Mouse (Mus musculus) B cell, adult (primary cell): ENCODE measurements around the gene Actr3. TPM values are rescaled to one million over a fixed set of nuclear protein-coding genes. Genes with fewer than 3 reads are reported as not detected.

ENCODE experiments used
- total RNA-seq: library from RNA; stranded (reverse); gene quantifications from 4 replicates; pipeline ENCODE4 v1.2.4, GENCODE M21; 2023; ENCODE audit not compliant: inconsistent age

Gene Actr3
- 665 to 740 TPM (median 682 TPM) in 4 replicates for total RNA-seq

DNA sequence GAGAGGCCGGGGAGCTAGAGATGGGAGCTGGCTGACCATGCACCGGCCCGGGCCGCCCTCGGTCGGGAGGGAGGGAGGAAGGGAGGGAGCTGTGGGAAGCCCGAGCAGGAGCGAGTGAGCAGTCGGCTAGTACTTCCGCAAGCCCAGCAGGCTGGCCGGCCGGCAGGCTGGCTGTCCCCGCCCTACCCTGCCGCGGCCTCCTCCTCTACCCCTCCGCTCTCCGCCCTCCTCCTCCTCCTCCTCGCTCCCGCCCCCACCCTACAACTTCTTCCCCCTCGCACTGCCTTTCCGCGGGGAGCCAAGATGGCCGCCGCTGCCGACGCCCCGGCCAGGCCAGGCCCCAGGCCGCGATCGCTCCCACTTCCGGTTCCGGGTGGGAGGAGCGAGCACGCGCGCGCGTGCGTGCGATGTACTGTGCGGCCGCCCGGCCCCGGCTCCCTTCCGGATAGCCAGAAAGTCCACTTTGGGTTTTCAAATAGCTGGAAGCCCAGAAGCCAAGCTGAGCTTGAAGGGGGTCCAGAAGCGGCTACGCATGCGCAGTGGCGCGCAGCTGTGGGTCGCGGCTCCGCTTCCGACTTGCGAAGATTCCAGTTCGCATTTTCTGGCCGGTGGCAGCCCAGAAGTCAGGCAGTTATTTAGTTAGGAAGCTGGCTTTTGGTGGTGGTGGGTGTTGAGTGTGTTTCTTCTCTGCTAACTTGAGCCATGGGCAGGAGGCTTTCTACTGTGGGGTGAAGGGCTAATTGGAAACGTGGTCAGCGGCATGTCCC lies at the start of gene Actr3:
Gene Actr3 (minus strand): TSS at position 359 of the 767 bp plus-strand sequence.

Other genes starting within 250 kb of the Actr3 start
- gene Slc35f5, start 124.9 kb upstream of the Actr3 start, total RNA-seq, result 2.0 to 3.1 TPM (median 2.4 TPM) in 4 replicates
- not detected in 4 replicates for gene Gpr39, start 241.3 kb upstream of the Actr3 start, total RNA-seq